Mouse (Mus musculus): Measurements from ENCODE around the gene Epsti1. TPM values are rescaled to one million over a fixed set of nuclear protein-coding genes. Genes with fewer than 3 reads are reported as not detected.

The Epsti1 gene
- polyA plus RNA-seq (2015; fragmentation: Nextera tagmentation; extraction: Ambion mirVana), result 0.19 and 0.34 TPM in 2 replicates

DNA sequence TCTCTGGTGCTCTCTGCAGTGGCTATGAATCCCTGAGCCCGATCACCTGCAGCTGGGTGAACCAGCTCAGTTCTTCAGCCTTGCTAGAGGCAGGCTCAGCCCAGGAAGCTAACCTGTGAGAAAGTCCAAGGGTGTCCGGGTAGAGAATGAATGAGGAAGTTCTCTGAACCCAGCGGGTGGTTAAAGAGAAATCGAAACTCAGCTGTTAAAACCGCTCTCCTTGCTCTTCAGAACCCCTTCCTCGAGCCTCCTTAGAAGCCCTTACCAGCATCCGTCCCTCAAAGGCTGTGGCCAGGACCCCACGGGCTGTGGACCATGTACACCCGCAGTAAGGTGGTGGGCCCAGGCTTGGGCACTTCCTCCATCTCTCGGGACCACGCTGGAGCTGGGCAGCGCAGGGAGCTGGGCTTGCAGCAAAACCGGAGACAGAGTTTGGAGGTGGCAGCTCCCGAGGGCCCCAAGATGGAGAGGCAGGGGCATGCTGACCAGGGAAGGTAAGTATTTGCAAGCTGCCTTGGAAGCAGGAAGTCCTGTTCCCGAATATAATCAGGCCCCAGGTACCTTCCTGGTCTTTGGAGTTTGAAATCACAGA, at the start of gene Epsti1:
Gene Epsti1, plus strand, starts transcription at position 69 of the 592 bp plus-strand sequence.
- WGBS, result 65% methylated on average over 15 of the region's 15 CpGs
- Histone ChIP-seq H3K4me2 (ENCODE audit: low read length) (0 out of 2 replicates have a peak within 1 kb of the TSS, but pooled peaks have one; percentile 9), H3K9me3 (ENCODE audit: control insufficient read depth, low read length) (no peaks in the 10 kb centered on the region), H3K27me3 (replicated peaks; ENCODE audit: control insufficient read depth, insufficient read depth, low read length) (no peaks in the 10 kb centered on the region), H3K4me1 (ENCODE audit: control insufficient read depth, insufficient read depth, low read depth, low read length) (no peaks in the 10 kb centered on the region), H3K4me3 (ENCODE audit: low read length) (no peak within 1 kb of the TSS), H3K9ac (ENCODE audit: low read depth, low read length) (no peak within 1 kb of the TSS), H3K36me3 (ENCODE audit: control insufficient read depth, insufficient read depth, low read length) (no peaks in the 10 kb centered on the region), H3K27ac (ENCODE audit: low read depth, low read length) (no peak within 1 kb of the TSS)
- ATAC-seq, result no peak

DNA sequence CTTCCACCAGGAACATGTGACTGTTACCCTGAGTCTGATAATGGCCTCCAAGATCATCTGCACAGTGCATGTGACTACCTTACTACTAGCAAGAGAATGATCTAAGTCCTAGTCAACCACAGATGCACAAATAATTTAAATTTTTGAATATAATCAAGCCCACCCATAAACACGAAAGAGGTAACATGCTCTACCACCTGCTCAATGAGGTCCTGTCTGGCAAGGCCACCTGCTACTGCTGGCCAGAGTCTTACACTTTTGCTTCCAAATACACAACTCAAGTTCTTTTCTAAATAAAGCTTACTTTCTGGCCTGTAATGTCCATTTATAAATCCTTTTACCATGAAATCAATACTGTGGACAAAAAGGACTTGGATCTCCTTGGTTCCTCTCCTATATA, 44.1 kb upstream of the Epsti1 start:
- no peak overlapping the region for H3K27ac ChIP-seq (ENCODE audit: low read depth, low read length)
- H3K4me1 ChIP-seq (ENCODE audit: control insufficient read depth, insufficient read depth, low read depth, low read length), result no peaks in the 10 kb centered on the region
- ATAC-seq, result no peak
- H3K36me3 ChIP-seq (ENCODE audit: control insufficient read depth, insufficient read depth, low read length), result no peaks in the 10 kb centered on the region
- H3K27me3 ChIP-seq (replicated peaks; ENCODE audit: control insufficient read depth, insufficient read depth, low read length), result no peaks in the 10 kb centered on the region
- WGBS, result 87% methylated on average over 1 of the region's 1 CpGs
- H3K4me2 ChIP-seq (ENCODE audit: low read length), result no peak overlapping the region
- H3K9me3 ChIP-seq (ENCODE audit: control insufficient read depth, low read length), result no peaks in the 10 kb centered on the region
- H3K9ac ChIP-seq (ENCODE audit: low read depth, low read length), result no peak overlapping the region
- no peak overlapping the region for H3K4me3 ChIP-seq (ENCODE audit: low read length)

DNA sequence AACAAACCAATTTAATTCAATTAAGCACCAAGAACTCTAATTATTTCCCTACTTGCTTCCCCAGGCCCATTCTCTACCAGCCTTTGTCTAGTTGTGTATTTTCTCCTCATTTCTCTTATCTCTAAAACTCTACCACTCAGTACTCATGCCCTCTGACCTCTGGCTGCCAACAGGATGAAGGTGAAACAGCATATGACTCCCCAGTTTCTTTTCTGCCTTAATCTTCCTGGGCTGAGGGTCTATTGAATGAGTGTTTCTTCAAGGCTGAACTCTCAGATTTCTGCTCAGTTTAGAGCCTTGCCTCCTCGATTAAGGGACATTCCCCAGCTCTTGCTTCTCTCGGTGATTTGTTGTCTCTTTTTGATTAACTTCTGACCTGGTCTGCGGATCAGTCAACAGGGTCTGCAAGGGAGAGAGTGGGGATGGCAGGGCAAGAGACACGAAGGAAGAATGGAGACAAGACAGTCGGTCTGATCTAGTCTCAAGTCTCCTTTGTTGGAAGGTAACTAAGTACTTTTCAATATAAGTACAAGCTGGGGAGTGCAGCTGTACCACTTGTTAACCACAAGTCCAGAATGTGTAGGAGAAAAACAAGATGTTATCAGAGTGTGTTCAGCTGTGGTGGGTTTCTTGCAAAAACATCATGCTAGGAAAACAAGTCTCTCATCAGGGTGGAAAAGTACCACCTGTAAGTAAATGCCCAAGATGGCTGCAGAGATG, 43.0 kb upstream of the Epsti1 start:
- Histone ChIP-seq H3K4me2 (ENCODE audit: low read length) (no peak overlapping the region), H3K4me1 (ENCODE audit: control insufficient read depth, insufficient read depth, low read depth, low read length) (no peaks in the 10 kb centered on the region), H3K9me3 (ENCODE audit: control insufficient read depth, low read length) (no peaks in the 10 kb centered on the region), H3K27me3 (replicated peaks; ENCODE audit: control insufficient read depth, insufficient read depth, low read length) (no peaks in the 10 kb centered on the region), H3K27ac (ENCODE audit: low read depth, low read length) (no peak overlapping the region), H3K9ac (ENCODE audit: low read depth, low read length) (no peak overlapping the region), H3K36me3 (ENCODE audit: control insufficient read depth, insufficient read depth, low read length) (no peaks in the 10 kb centered on the region), H3K4me3 (ENCODE audit: low read length) (no peak overlapping the region)
- WGBS, result 78% methylated on average over 5 of the region's 5 CpGs
- no peak for ATAC-seq

DNA sequence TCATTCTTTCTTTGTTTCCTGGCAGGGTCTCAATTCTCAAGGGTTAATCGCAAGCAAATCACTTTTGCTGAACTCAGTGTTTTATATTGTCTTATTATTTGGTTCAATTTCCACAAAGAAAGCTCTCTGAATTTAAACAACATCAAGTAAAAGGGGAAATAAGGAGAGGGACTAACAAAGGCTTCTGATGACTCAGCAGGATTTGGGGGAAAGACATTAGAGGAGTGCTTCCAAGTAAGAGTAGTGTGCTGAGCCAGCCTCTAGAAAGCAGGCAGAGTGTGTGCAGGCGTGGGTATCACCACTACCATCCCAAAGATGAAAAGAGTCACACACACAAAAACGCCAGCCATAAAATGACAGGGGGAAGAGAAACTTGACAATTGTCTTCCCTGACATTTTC, 40.0 kb upstream of the Epsti1 start:
- H3K9me3 ChIP-seq (ENCODE audit: control insufficient read depth, low read length), result no peaks in the 10 kb centered on the region
- H3K4me1 ChIP-seq (ENCODE audit: control insufficient read depth, insufficient read depth, low read depth, low read length), result no peaks in the 10 kb centered on the region
- H3K36me3 ChIP-seq (ENCODE audit: control insufficient read depth, insufficient read depth, low read length), result no peaks in the 10 kb centered on the region
- no peak overlapping the region for H3K9ac ChIP-seq (ENCODE audit: low read depth, low read length)
- ATAC-seq, result no peak
- H3K27ac ChIP-seq (ENCODE audit: low read depth, low read length), result no peak overlapping the region
- H3K4me2 ChIP-seq (ENCODE audit: low read length), result no peak overlapping the region
- 64% methylated on average over 3 of the region's 3 CpGs for WGBS
- no peak overlapping the region for H3K4me3 ChIP-seq (ENCODE audit: low read length)
- H3K27me3 ChIP-seq (replicated peaks; ENCODE audit: control insufficient read depth, insufficient read depth, low read length), result no peaks in the 10 kb centered on the region

DNA sequence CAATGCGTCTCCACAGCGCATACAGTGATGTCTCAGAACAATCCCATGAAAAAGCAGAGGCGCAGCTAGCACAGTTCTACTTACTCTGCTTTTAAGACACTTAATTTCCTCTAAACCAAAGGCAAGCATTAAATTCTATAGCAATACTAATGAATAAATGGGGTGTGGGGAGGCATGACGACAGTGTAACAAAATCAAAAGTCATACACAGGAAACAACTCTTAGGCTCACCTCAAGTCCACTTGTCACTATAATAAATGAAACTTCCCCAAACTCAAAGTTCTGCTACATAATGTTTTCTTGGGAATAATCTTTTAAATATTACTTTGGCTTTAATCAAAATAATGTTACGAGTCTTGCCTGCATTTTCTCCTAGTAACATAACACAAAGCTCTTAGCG, 39.5 kb upstream of the Epsti1 start:
- no peak for ATAC-seq
- H3K4me3 ChIP-seq (ENCODE audit: low read length), result no peak overlapping the region
- H3K4me2 ChIP-seq (ENCODE audit: low read length), result no peak overlapping the region
- H3K36me3 ChIP-seq (ENCODE audit: control insufficient read depth, insufficient read depth, low read length), result no peaks in the 10 kb centered on the region
- no peaks in the 10 kb centered on the region for H3K9me3 ChIP-seq (ENCODE audit: control insufficient read depth, low read length)
- H3K27me3 ChIP-seq (replicated peaks; ENCODE audit: control insufficient read depth, insufficient read depth, low read length), result no peaks in the 10 kb centered on the region
- no peaks in the 10 kb centered on the region for H3K4me1 ChIP-seq (ENCODE audit: control insufficient read depth, insufficient read depth, low read depth, low read length)
- WGBS, result 90% methylated on average over 6 of the region's 6 CpGs
- no peak overlapping the region for H3K9ac ChIP-seq (ENCODE audit: low read depth, low read length)
- H3K27ac ChIP-seq (ENCODE audit: low read depth, low read length), result no peak overlapping the region

DNA sequence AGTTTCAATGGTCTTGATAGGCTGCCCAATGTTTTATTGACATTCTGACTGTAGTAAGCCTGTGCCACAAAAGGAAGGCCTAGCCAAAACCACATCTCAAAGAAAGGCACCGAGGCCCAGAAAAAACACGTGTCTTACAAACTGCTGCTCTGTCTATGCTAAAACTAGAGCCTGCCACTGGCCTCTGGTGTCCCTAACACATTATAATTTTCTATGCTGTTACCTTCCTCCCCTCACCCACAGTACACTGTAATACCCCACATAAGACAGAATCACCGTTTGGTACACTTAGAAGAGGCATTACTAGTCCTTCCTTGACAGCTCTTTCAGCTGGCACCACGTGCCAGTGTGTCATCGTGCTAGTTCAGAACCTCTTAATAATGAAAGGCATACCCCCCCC, 36.4 kb upstream of the Epsti1 start:
- Histone ChIP-seq H3K9me3 (ENCODE audit: control insufficient read depth, low read length) (no peaks in the 10 kb centered on the region), H3K9ac (ENCODE audit: low read depth, low read length) (no peak overlapping the region), H3K4me2 (ENCODE audit: low read length) (no peak overlapping the region), H3K27me3 (replicated peaks; ENCODE audit: control insufficient read depth, insufficient read depth, low read length) (no peaks in the 10 kb centered on the region), H3K4me1 (ENCODE audit: control insufficient read depth, insufficient read depth, low read depth, low read length) (no peaks in the 10 kb centered on the region), H3K4me3 (ENCODE audit: low read length) (no peak overlapping the region), H3K36me3 (ENCODE audit: control insufficient read depth, insufficient read depth, low read length) (no peaks in the 10 kb centered on the region), H3K27ac (ENCODE audit: low read depth, low read length) (no peak overlapping the region)
- WGBS, result 83% methylated on average over 5 of the region's 5 CpGs
- ATAC-seq, result no peak

DNA sequence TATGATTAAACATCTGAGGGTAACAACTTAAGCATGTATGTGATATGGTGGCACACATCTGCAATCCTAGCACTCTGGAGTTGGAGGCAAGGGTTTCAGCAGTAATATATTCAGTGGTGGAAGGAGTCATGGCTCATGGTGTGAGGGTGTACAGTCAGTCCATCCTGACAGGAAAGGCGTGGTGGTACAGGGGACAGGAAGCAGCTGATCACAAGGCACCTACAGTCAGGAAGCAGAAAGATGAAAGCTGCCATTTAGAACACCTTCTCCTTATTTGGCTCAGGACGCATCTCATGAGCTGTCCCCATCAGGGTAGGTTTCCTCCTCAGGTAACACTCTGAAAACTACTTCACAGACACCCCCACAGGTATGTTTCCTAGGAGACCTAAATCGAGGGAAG, 33.1 kb upstream of the Epsti1 start:
- Histone ChIP-seq H3K36me3 (ENCODE audit: control insufficient read depth, insufficient read depth, low read length) (no peaks in the 10 kb centered on the region), H3K27ac (ENCODE audit: low read depth, low read length) (no peak overlapping the region), H3K4me3 (ENCODE audit: low read length) (no peak overlapping the region), H3K4me1 (ENCODE audit: control insufficient read depth, insufficient read depth, low read depth, low read length) (peaks cover 4% of the 10 kb centered on the region; the same call in 1 of the 2 replicates), H3K27me3 (replicated peaks; ENCODE audit: control insufficient read depth, insufficient read depth, low read length) (no peaks in the 10 kb centered on the region), H3K9ac (ENCODE audit: low read depth, low read length) (no peak overlapping the region), H3K9me3 (ENCODE audit: control insufficient read depth, low read length) (no peaks in the 10 kb centered on the region), H3K4me2 (ENCODE audit: low read length) (no peak overlapping the region)
- ATAC-seq, result no peak
- WGBS, result 98% methylated on average over 3 of the region's 3 CpGs

DNA sequence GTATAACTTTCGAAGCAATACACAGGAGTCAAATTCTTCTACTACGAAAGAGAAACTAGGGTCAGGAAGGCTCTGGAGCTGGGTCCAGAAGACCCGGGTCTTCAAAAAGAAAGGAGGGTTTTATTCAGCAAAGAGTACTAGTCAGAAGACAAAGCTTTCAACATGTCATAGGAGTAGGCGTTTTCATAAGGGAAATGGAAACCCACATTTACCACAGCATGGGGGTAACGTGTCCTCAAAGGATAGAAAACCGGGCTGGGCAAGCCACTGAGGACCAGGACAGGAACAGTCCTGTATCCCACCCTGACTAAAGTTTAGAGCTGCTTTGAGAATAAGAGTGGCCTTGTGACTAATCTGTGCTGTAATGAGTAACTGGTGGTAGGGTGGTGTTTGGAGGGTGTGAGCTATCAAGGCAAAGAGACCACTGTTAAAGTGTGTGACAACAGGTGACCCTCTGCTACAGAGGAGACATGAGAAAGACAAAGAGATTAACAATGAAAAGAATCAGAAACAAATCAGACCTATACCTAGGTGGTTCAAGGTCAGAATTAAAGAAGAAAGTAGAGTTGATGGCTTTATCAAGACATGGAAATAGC, 32.6 kb upstream of the Epsti1 start:
- no peaks in the 10 kb centered on the region for H3K27me3 ChIP-seq (replicated peaks; ENCODE audit: control insufficient read depth, insufficient read depth, low read length)
- peaks cover 4% of the 10 kb centered on the region; the same call in 1 of the 2 replicates for H3K4me1 ChIP-seq (ENCODE audit: control insufficient read depth, insufficient read depth, low read depth, low read length)
- 92% methylated on average over 6 of the region's 6 CpGs for WGBS
- H3K27ac ChIP-seq (ENCODE audit: low read depth, low read length), result no peak overlapping the region
- H3K9me3 ChIP-seq (ENCODE audit: control insufficient read depth, low read length), result no peaks in the 10 kb centered on the region
- no peaks in the 10 kb centered on the region for H3K36me3 ChIP-seq (ENCODE audit: control insufficient read depth, insufficient read depth, low read length)
- H3K4me2 ChIP-seq (ENCODE audit: low read length), result no peak overlapping the region
- ATAC-seq, result no peak
- H3K9ac ChIP-seq (ENCODE audit: low read depth, low read length), result no peak overlapping the region
- no peak overlapping the region for H3K4me3 ChIP-seq (ENCODE audit: low read length)

Measured in hindbrain, embryonic 16.5 days (tissue).